Mouse (Mus musculus) G1E (cell line): ENCODE results near the gene Acaca.

Experiments
- CTCF ChIP-seq: IDR thresholded peaks from 2 replicates; pipeline ENCODE4 v1.5.1; 2012; ENCODE audit warnings: low read depth, low read length, inconsistent platforms, mixed read lengths
- GATA1 ChIP-seq: IDR thresholded peaks from 2 replicates; pipeline ENCODE4 v1.6.1; 2012; ENCODE audit warnings: borderline replicate concordance, low read length, inconsistent platforms, mixed read lengths
- TAL1 ChIP-seq: conservative IDR thresholded peaks from 2 replicates; pipeline ENCODE4 v1.6.1; 2012; ENCODE audit warnings: low read depth, low read length, inconsistent platforms, mixed read lengths

DNA sequence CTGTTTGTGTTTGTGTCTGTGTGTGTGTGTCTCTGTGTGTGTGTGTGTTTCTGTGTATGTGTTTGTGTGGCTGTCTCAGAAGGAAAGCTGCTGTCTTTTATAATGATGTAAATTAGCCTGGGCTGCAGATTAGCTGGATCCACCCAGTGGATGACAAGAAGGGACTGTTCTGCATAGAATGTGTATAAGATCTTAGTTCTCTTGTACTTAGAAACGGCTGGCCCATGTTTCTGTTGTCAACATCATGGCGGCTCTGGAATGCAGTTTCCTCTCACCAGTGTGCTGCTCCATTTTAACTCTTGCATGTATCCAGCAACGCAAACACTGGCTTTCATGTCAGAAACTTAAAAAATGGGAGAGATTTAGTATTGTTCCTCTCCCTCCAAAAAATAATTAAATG, 141.0 kb downstream of the Acaca start:
- TF ChIP-seq CTCF (no peak), TAL1 (no peak), GATA1 (no peak)
